Mouse (Mus musculus) adrenal gland, adult (tissue): ENCODE data around the gene Plpp7.

Experiments
- DNase-seq, 2 experiments: peaks; one replicate each; pipeline ENCODE4 v3.0.0; 2022 to 2023; ENCODE audit warnings: low spot score in 1 of 2; ENCODE audit not compliant: inconsistent age in 2 of 2

Gene Plpp7

GRCm38 (mm10) chr2:32095351-32096121, at the start of gene Plpp7:
TSS of gene Plpp7 (plus strand) at chr2:32095528.
- peak; percentile 78 to 91 for DNase-seq

GRCm38 (mm10) chr2:32046009-32046408, 49.3 kb upstream of the Plpp7 start:
- no peak for DNase-seq

GRCm38 (mm10) chr2:32047323-32047722, 48.0 kb upstream of the Plpp7 start:
- no peak for DNase-seq

GRCm38 (mm10) chr2:32051791-32052190, 43.5 kb upstream of the Plpp7 start:
- DNase-seq: no peak

GRCm38 (mm10) chr2:32052418-32052817, 42.9 kb upstream of the Plpp7 start:
- DNase-seq: no peak

GRCm38 (mm10) chr2:32055357-32055965, 39.9 kb upstream of the Plpp7 start:
- DNase-seq: no peak

GRCm38 (mm10) chr2:32056524-32056923, 38.8 kb upstream of the Plpp7 start:
- DNase-seq: no peak

- no peak for DNase-seq
Observed at GRCm38 (mm10) chr2:32057360-32057759, 38.0 kb upstream of the Plpp7 start.

GRCm38 (mm10) chr2:32057794-32058193, 37.5 kb upstream of the Plpp7 start:
- DNase-seq: no peak

GRCm38 (mm10) chr2:32058241-32058640, 37.1 kb upstream of the Plpp7 start:
- no peak for DNase-seq

- no peak for DNase-seq
Observed at GRCm38 (mm10) chr2:32058716-32059115, 36.6 kb upstream of the Plpp7 start.

- no peak for DNase-seq
Observed at GRCm38 (mm10) chr2:32059613-32060012, 35.7 kb upstream of the Plpp7 start.

GRCm38 (mm10) chr2:32060228-32060805, 35.0 kb upstream of the Plpp7 start:
- DNase-seq: no peak

- DNase-seq: no peak
Observed at GRCm38 (mm10) chr2:32061189-32061588, 34.1 kb upstream of the Plpp7 start.

GRCm38 (mm10) chr2:32061722-32062505, 33.4 kb upstream of the Plpp7 start:
- DNase-seq: no peak

- no peak for DNase-seq
Observed at GRCm38 (mm10) chr2:32062626-32063410, 32.5 kb upstream of the Plpp7 start.

GRCm38 (mm10) chr2:32063451-32064151, 31.7 kb upstream of the Plpp7 start:
- no peak for DNase-seq

- no peak for DNase-seq
Observed at GRCm38 (mm10) chr2:32064913-32065312, 30.4 kb upstream of the Plpp7 start.

GRCm38 (mm10) chr2:32065371-32065791, 29.9 kb upstream of the Plpp7 start:
- no peak for DNase-seq

GRCm38 (mm10) chr2:32066005-32066404, 29.3 kb upstream of the Plpp7 start:
- no peak for DNase-seq
